Mouse (Mus musculus) kidney, embryonic 14.5 days (tissue): ENCODE data around the gene Grm8. TPM values are rescaled to one million over a fixed set of nuclear protein-coding genes. Genes with fewer than 3 reads are reported as not detected.
"Not testable (repeated sequence)": the region's sequence is repeated elsewhere in the genome, so short reads cannot be mapped to it uniquely, and the experiment has no call there.

Experiments used
- ATAC-seq: fragments of 200-750 bp; cut with Nextera tagmentation; 2 replicates; pipeline ENCODE4 v1.8.0; 2017; ENCODE audit warnings: moderate number of reproducible peaks, mild to moderate bottlenecking, moderate TSS enrichment, moderate library complexity; ENCODE audit not compliant: low FRiP score, low TSS enrichment
- H3K27ac ChIP-seq: fragments of 300-500 bp; sonication (generic); 2 replicates; pipeline ENCODE4 v1.5.1; 2014; ENCODE audit warnings: low read depth, mild to moderate bottlenecking, low read length, moderate library complexity, mixed read lengths
- H3K27me3 ChIP-seq: fragments of 300-500 bp; sonication (generic); 2 replicates; pipeline ENCODE4 v1.6.1; 2014; ENCODE audit warnings: mild to moderate bottlenecking, low read length; ENCODE audit not compliant: control insufficient read depth, insufficient read depth
- H3K36me3 ChIP-seq: fragments of 300-500 bp; sonication (generic); 2 replicates; pipeline ENCODE4 v1.6.1; 2014; ENCODE audit warnings: low read length, mixed read lengths; ENCODE audit not compliant: control insufficient read depth, insufficient read depth
- H3K4me1 ChIP-seq: fragments of 300-500 bp; sonication (generic); 2 replicates; pipeline ENCODE4 v1.6.1; 2014; ENCODE audit warnings: low read length, mixed read lengths; ENCODE audit not compliant: control insufficient read depth, insufficient read depth
- H3K4me2 ChIP-seq: fragments of 300-500 bp; sonication (generic); replicated peaks from 2 replicates; pipeline ENCODE4 v1.6.1; 2014; ENCODE audit warnings: low read depth, mild to moderate bottlenecking, low read length
- H3K4me3 ChIP-seq: fragments of 300-500 bp; sonication (generic); 2 replicates; pipeline ENCODE4 v1.5.1; 2014; ENCODE audit warnings: mild to moderate bottlenecking, low read length
- H3K9ac ChIP-seq: fragments of 300-500 bp; sonication (generic); 2 replicates; pipeline ENCODE4 v1.6.1; 2014; ENCODE audit warnings: low read depth, mild to moderate bottlenecking, low read length, moderate library complexity
- H3K9me3 ChIP-seq: fragments of 300-500 bp; sonication (generic); 2 replicates; pipeline ENCODE4 v1.6.1; 2016; ENCODE audit warnings: low read length; ENCODE audit not compliant: control insufficient read depth
- WGBS: fragments of 180-500 bp; shearing (Covaris S2); extraction: QIAGEN DNeasy Blood & Tissue Kit; methylation state at CpG from one replicate; pipeline ENCODE4 v1.1.7; 2014; 5-methylcytosine and 5-hydroxymethylcytosine counted together
- polyA plus RNA-seq: library from polyadenylated mRNA; unstranded; fragments of >200 nt; fragmentation: Nextera tagmentation; extraction: Ambion mirVana; gene quantifications from 2 replicates; pipeline ENCODE4 v1.2.1, GENCODE M21; 2014

Gene Grm8
- polyA plus RNA-seq, 1 experiment from 2014 or later: 1.0 TPM

DNA sequence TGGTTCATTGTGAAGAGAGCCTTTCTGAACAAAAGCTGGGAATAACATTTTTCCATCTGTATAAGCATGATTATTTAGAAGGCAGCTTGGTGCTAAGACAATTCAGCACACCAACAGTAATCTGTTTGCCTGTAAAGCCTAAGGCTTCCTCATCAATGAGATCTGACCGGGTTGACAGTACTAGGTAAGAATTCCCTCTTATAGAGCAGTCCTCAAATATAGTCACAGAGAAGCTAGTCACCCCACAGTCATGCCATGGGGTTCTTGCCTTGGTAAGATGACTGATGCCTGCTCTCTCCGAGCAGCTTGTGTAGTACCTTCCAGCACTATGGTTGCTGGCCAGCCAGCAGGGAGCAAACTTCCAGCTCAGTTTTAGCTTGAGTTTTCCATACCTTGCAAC is 246.6 kb downstream of the Grm8 start:
- no peaks in the 10 kb centered on the region for H3K36me3 ChIP-seq
- H3K27me3 ChIP-seq: no peaks in the 10 kb centered on the region
- no peak overlapping the region for H3K4me3 ChIP-seq
- H3K27ac ChIP-seq: no peak overlapping the region
- no peak for ATAC-seq
- no peaks in the 10 kb centered on the region for H3K9me3 ChIP-seq
- H3K4me1 ChIP-seq: no peaks in the 10 kb centered on the region
- H3K4me2 ChIP-seq: no peak overlapping the region
- 90% methylated on average over 2 of the region's 2 CpGs for WGBS
- H3K9ac ChIP-seq: no peak overlapping the region

DNA sequence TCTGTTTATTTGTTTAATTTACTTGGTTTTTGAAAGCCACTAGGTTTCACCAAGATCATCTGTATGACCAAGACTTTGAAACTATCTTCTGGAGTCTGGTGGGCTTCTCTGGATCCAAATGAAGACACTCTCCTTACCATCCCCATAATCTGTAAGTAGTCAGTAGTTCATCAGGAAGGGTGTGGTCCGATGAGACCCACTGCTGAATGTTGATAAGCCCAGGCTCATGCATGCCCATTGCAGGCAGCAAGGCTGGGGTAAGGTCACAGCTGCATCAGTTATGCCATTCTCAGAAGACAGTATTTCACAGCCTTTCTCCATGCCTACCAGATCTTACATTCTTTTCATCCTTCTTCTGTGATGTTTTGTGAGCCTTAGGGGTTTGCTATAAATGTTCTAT is 247.1 kb downstream of the Grm8 start:
- H3K36me3 ChIP-seq: no peaks in the 10 kb centered on the region
- WGBS: 84% methylated on average over 1 of the region's 1 CpGs
- H3K9ac ChIP-seq: no peak overlapping the region
- H3K9me3 ChIP-seq: no peaks in the 10 kb centered on the region
- no peak overlapping the region for H3K4me3 ChIP-seq
- no peak overlapping the region for H3K27ac ChIP-seq
- no peak overlapping the region for H3K4me2 ChIP-seq
- H3K27me3 ChIP-seq: no peaks in the 10 kb centered on the region
- no peak for ATAC-seq
- no peaks in the 10 kb centered on the region for H3K4me1 ChIP-seq

DNA sequence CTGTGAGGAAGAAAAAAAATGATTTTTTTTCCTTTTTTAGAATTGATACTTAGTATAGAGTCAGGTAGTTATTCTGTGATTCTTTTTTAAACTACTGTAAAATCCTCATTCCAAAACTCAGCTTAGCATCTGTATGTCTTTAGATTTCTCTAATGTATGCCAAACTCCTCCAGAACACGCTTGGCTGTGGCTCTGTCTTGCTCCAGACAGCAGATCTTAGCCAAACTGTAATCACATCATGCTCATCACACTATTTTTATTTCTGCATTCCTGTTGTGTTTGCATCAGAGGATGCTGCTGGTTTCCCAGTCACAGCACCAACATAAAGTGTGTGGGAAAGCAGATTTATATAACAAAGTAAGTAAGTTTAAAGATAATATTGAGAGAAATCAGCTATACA is 249.2 kb downstream of the Grm8 start:
- no peak for ATAC-seq
- Histone ChIP-seq H3K4me1 (no peaks in the 10 kb centered on the region), H3K9me3 (no peaks in the 10 kb centered on the region), H3K9ac (no peak overlapping the region), H3K4me3 (no peak overlapping the region), H3K4me2 (no peak overlapping the region), H3K27ac (no peak overlapping the region), H3K36me3 (no peaks in the 10 kb centered on the region), H3K27me3 (no peaks in the 10 kb centered on the region)
- WGBS: 64% methylated on average over 1 of the region's 1 CpGs

DNA sequence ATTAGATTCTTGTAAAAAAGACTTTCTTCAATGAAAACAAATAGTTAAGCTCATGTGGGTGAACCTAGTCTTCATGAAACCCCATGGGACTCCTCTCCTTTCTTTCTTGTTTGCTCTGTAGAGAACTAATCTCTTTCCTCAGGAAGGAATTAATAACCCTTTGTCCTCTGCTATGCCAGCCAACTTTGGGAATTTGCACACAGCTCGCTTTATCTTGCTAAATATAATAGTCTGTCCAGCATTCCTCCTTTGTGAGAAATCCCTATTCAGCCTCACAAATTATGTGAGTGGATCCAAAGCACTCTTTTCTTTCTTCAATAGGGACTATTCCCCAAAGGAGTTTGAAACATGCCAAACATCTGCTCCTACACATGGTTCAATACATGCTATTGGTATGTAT is 285.3 kb downstream of the Grm8 start:
- Histone ChIP-seq H3K9me3 (no peaks in the 10 kb centered on the region), H3K4me1 (no peaks in the 10 kb centered on the region), H3K4me3 (no peak overlapping the region), H3K4me2 (no peak overlapping the region), H3K27ac (no peak overlapping the region), H3K9ac (no peak overlapping the region), H3K27me3 (no peaks in the 10 kb centered on the region), H3K36me3 (no peaks in the 10 kb centered on the region)
- WGBS: 70% methylated on average over 1 of the region's 1 CpGs
- ATAC-seq: no peak

DNA sequence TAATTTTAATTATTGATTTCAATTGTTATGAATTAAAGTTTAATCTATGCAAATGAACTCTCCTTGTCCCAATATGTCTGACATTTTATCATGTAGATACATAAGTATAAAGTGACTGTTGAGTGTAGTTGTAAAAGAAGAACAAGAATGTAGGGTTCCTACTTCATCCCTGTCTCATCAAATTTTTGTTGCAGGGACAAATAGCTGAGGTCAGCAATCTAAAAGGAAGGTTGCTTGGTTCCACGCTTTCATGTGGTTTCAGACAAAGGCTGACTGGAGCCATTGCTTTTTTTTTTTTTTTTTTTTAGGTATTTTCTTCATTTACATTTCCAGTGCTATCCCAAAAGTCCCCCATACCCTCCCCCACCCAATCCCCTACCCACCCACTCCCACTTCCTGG is 298.8 kb downstream of the Grm8 start:
- no peak for ATAC-seq
- H3K9ac ChIP-seq: no peak overlapping the region

DNA sequence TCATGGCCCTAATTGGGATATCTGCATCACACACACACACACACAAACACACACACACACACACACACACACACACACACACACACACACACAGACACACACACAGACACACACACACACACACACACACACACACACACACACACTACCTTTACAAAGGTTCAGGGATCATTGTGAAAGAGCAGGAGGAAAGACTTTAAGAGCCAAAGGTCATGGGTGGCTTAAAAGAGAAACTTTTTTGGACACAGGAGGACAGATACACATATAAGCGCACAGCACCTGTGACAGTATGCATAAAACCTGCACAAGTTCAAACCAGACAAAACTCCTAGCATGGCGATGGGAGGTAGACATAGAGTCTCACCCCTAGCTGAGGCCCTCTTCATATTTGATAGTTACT is 315.2 kb downstream of the Grm8 start:
- not testable (repeated sequence) for ATAC-seq, H3K4me1 ChIP-seq, H3K4me2 ChIP-seq, H3K9me3 ChIP-seq, H3K9ac ChIP-seq, H3K27me3 ChIP-seq, H3K4me3 ChIP-seq, H3K27ac ChIP-seq, H3K36me3 ChIP-seq
- WGBS: 95% methylated on average over 2 of the region's 2 CpGs

More for the DNA sequence above, 298.8 kb downstream of the Grm8 start:
- H3K36me3 ChIP-seq: no peaks in the 10 kb centered on the region
- no peak overlapping the region for H3K27ac ChIP-seq
- no peaks in the 10 kb centered on the region for H3K9me3 ChIP-seq
- no peaks in the 10 kb centered on the region for H3K4me1 ChIP-seq
- 100% methylated on average over 1 of the region's 1 CpGs for WGBS
- H3K4me2 ChIP-seq: no peak overlapping the region
- no peaks in the 10 kb centered on the region for H3K27me3 ChIP-seq
- H3K4me3 ChIP-seq: no peak overlapping the region

DNA sequence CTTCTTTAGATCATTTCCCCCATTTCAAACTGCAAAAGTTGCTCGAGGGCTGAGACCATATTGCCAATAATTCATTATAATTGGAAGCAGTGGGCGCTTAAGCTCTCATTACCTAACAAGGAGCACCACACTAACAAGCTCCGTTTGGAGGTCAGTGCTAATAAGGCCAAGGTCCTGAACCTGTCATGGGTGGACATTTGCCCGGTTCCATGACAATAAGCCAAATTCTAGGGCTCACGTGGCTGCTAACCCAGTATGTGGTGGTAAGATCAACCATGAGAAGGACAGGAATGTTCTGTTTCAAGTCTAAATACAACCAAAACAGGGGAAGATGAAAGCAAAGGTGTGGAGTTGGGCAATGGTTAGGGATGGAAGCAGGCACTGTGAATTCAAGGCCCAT is 322.2 kb downstream of the Grm8 start:
- no peaks in the 10 kb centered on the region for H3K27me3 ChIP-seq
- no peak for ATAC-seq
- no peak overlapping the region for H3K9ac ChIP-seq
- WGBS: 68% methylated on average over 5 of the region's 5 CpGs
- no peak overlapping the region for H3K4me3 ChIP-seq
- no peak overlapping the region for H3K4me2 ChIP-seq
- H3K27ac ChIP-seq: no peak overlapping the region
- no peaks in the 10 kb centered on the region for H3K36me3 ChIP-seq
- H3K4me1 ChIP-seq: no peaks in the 10 kb centered on the region
- no peaks in the 10 kb centered on the region for H3K9me3 ChIP-seq

DNA sequence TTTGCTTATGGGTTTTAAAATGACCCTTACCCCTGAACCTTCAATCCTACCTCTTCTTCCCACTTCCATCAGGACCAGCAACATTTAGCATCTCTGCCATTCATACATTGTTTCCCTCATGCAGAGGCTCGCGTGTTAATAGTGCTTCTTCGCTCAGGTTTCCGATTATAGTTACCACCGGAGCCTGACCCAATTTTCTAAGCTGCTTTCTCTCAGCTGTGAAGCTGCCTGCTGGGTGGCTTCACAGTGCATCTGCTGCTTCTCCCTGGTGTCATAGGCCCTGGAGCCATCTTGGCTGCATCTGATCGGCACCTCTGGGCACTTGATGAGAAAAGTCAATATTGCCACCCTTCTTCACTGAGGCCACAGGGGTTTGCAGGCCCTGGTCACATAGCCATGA is 325.0 kb downstream of the Grm8 start:
- H3K4me1 ChIP-seq: no peaks in the 10 kb centered on the region
- H3K4me3 ChIP-seq: no peak overlapping the region
- H3K27me3 ChIP-seq: no peaks in the 10 kb centered on the region
- no peaks in the 10 kb centered on the region for H3K9me3 ChIP-seq
- 94% methylated on average over 6 of the region's 6 CpGs for WGBS
- ATAC-seq: no peak
- H3K27ac ChIP-seq: no peak overlapping the region
- no peak overlapping the region for H3K9ac ChIP-seq
- no peak overlapping the region for H3K4me2 ChIP-seq
- no peaks in the 10 kb centered on the region for H3K36me3 ChIP-seq

DNA sequence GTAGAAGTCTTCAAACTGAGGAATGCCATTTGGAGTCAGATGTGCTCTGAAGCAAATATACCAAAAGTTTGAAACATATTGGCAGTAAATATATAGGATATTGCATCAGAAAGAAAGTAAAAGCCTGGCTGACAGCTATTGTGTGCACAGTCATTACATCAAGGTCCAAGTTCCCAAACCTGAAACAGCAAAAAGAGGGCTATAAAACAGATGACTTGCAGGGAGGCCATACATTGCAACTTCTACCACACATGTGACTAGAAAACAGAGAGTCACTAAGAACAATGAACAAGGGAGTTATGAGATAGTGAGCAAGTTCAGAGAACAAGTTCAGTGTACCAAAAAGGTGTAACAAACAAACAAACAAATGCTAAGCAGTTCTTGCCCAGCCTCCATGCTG is 328.2 kb downstream of the Grm8 start:
- Histone ChIP-seq H3K4me2 (no peak overlapping the region), H3K36me3 (no peaks in the 10 kb centered on the region), H3K9me3 (no peaks in the 10 kb centered on the region), H3K27me3 (no peaks in the 10 kb centered on the region), H3K27ac (no peak overlapping the region), H3K9ac (no peak overlapping the region), H3K4me3 (no peak overlapping the region), H3K4me1 (no peaks in the 10 kb centered on the region)
- ATAC-seq: no peak
